Mouse (Mus musculus): ENCODE results near the gene Cars2.
"Not testable (repeated sequence)": the region's sequence is repeated elsewhere in the genome, so short reads cannot be mapped to it uniquely, and the experiment has no call there.

Cars2 gene

DNA sequence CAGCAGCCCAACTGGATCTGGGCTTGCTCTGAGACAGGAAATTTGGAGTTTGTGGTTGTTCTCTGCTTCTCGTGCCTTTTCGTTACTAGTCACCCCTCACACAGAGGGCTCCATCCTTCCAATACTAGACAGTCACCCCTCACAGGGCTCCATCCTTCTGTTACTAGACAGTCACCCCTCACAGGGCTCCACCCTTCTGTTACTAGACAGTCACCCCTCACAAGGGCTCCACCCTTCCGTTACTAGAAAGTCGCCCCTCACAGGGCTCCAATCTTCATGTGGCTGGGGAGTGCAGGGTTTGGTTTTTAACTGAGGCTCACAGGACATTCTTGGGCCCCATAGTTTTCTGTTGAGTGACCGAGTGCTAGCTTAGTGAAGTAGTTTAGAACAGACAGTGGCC is 37.3 kb downstream of the Cars2 start:
- no peak for DNase-seq (ENCODE audit: low read depth in 2 of 2, low spot score in 2 of 2)

DNA sequence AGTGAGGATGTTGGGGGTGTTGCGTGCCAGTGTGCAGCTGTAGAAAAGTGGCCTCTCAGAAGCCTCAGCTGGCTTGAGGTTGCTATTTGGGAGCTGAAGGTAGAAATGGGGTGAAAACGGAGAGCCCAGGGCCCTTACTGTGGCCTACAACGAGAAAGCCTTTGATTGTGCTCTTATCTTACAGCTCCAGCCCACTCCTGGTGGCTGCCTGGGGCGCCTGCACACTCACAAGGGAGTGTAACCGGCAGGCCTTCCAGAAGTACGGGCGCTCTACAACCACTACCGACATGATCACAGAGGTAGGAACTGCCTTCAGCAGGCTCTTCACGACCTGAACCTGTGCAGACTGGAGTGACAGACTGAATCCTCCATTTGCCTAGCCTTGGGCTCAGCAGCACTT is 37.9 kb downstream of the Cars2 start:
- no peak for DNase-seq (ENCODE audit: low read depth in 2 of 2, low spot score in 2 of 2)

DNA sequence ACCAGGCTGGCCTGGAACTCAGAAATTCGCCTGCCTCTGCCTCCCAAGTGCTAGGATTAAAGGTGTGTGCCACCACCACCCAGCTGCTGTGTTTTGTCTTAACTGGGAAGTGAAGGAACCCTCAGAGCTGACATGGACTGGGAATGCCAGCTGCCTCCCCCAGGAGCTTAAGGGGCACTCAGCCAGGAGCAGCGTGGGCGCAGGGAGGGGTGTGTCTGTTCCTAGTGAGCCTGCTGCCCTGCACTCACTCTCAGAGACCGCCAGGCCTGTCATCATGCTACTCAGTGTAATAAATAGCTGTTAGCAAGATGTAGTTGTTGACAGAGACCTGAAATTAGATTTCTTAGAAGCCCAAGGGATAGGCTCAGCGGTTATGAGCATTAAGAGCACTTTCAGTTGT is 39.6 kb downstream of the Cars2 start:
- DNase-seq (ENCODE audit: low read depth in 2 of 2, low spot score in 2 of 2), result no peak

DNA sequence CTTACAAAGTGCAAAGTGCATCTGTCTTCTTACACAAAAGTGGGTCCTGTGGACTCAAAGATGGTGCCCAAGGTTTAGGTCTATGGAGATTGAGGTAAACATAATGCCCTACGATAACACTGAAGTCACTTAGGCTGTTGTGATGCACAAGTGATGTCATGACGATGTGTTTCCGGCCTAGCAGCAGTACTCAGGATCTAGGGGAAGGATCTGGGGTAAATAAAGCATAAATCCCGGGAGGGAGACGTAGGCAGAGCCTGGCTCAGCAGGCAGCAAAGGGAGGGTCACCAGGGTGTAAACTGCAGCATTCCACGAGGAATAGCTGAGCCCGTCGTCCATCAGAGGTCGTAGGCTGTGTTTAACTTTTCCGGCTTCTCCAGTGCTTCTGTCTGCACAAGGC is 41.7 kb downstream of the Cars2 start:
- no peak for DNase-seq (ENCODE audit: low read depth in 2 of 2, low spot score in 2 of 2)

DNA sequence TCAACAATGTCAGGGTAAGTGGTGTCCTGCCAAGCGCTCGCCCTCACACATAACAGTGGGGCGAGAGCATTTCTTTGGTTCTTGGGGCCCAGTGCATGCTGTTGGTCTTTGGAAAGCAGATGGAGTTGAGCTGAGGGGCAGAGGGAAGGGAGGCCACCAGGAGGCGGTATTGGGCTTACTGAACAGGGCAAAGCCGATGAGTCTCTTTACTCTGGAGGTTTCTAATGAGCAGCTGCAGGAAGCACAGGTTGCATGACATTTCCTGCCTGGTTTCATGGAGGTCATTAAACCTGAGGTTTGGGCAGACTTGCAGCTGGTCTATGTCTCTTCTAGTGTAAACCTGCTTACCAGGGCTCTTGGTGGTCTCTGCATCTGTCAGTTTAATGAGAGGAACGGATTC is 43.8 kb downstream of the Cars2 start:
- DNase-seq (ENCODE audit: low read depth in 2 of 2, low spot score in 2 of 2), result peak; percentile 22 to 56

DNA sequence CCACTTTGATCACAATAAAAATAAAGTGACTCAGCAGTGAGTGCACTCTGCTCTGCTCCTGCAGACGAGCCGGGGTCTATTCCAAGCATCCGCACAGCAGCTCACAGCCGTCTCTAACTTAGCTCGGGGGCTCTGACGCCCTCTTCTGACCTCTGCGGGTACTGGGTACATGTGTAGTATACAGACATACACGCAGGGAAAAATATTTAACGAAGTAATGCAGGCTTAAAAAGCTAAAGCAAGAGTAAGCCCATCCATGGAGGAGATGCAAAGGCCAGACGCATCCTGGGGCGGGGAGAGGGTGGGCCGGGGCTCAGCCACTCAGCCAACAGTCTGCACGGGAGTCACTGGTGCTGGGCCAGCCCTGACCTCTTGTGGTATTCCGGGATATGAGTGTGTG is 44.5 kb downstream of the Cars2 start:
- no peak for DNase-seq (ENCODE audit: low read depth in 2 of 2, low spot score in 2 of 2)

DNA sequence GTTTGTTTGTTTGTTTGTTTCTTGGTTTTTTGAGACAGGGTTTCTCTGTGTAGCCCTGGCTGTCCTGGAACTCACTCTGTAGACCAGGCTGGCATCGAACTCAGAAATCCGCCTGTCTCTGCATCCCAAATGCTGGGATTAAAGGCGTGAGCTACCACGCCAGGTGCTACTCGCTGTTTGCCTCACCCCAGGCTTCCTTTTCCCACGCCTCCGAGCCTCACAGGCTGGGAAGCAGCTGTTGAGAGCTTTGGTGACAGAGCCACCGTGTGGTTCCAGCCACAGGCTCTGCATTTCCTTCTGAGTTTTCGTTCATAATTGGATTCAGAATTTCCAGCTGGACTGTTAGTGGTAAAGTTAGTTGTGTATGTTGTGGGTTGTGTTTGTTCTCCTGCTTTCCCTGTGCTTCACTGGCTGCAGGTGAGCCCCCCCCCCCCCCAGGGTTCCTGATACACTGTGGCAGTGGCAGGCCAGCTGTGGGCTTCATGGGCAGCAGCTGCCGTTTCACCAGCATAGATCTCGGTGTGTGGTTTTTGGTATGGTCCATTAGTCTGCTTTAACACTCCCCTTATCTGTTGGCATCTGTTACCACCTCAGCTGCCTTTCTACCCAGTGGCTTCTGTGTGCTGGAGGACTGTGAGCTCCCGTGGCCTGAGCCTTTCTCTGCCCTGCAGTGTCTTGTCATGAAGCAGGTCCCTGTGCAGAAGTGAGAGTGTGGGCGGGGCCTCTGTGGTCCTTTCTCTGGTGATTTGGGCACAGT is 46.9 kb downstream of the Cars2 start:
- no peak for DNase-seq (ENCODE audit: low read depth in 2 of 2, low spot score in 2 of 2)

DNA sequence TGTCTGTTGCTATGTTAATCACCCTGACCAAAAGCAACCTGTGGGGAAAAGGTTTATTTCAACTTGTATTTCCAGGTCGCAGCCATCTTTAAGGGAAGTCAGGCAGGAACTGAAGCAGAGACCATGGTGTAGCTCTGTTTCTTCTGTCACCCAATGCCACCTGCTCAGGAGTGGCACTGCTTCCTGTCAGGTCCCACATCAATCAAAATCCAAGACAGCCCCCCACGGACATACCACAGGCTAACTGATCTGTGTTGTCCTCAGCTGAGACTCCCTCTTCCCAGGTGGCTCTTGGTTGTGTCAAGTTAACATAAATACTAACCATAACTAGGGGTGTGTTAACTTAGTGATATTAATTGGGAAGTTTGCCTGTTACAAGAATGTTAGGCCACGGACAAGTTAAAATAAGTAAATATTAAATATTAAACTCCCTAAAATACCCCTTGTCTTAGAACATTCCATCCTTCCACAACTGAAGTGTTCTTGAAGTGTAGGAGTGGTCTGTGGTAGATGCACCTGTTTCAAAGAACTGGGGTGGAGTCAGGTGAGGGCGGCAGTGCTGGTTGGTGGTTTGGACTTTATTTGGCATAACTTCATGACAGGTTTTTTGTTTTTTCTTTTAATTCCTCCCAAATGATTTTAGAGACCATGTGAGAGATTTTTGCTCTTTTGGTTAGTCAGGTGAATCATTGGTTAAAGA is 51.6 kb downstream of the Cars2 start:
- no peak for DNase-seq (ENCODE audit: low read depth in 2 of 2, low spot score in 2 of 2)

DNA sequence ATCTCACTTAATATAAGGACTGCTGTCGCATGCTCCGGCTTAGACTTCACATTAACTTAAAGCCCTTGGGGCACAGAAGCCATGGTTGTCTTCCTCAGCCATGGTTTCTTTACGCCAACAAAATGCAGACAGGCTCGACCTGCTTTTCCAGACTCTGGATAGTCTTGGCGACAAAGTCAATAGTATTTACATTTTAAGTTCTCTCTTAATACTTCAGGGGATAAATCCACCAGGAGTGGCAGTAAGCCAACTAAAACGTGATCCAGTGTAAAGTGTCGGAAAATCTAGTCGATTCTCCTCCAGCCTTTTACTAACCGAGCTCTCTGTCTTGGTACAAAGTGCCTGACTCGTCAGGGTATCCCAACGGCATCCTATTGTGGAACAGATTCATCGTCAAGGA is 52.3 kb downstream of the Cars2 start:
- no peak for DNase-seq (ENCODE audit: low read depth in 2 of 2, low spot score in 2 of 2)

DNA sequence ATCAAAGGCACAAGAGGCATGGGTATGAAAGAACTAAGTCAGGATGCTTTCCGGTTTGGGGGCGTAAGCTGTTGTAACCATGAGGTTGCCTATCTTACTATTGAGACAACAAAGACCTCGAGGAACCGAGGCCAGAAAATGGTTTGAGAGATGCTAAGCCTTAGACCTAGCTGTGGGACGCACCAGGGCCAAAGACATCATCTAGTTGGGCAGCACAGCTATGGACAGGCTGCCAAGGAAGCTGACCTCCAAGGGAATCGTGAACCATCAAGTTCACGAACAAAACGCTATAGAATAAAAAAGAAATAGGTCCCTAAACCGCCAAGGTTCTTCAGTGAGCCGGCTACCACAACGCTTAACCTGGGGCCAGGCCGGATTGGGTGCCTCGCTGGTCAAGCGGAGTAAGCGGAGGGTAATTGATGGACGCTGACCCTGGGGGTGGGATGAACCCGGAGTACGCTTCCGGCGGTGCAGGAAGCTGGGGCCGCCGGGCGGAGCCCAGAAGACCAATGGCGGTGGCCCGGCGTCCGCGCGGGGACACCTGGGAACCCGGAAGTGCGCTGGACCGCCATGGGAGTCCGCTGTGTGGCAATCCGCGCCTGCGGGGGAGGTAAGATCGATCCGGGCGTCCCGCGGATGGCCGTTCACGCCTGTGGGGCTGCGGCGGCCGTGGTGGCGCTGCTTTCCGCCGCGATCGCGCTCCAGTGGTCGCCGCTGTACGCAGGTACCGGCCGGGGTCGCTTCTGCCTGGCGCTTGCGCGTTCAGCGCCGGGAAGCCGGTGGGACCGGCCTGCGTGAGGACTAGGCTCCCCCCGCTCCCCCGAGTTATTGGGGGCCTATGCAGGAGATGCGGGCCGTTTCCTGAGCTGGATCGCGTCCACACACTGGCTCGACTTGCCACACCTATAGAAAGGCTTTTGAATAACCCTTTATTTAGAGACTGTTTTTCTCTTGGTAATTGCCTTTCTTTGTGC is 53.3 kb downstream of the Cars2 start, which contains the start of gene Naxd:
TSS of gene Naxd (plus strand) at position 490 of the 974 bp plus-strand sequence.
- DNase-seq (ENCODE audit: low read depth in 2 of 2, low spot score in 2 of 2), result peak; percentile 67 to 68

DNA sequence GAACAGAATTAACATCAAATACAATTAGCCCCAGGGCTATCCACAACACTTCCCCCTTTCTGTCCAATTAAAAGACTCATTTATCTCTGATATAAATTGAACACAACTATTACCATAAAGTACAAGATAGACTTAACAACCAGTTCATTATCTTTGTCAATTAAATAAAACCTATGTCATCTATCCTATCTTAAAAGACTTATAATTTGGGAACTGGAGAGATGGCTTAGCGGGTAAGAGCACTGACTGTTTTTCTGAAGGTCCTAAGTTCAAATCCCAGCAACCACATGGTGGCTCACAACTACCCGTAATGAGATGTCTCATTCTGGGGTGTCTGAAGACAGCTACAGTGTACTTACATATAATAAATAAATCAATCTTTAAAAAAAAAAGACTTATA is 58.2 kb downstream of the Cars2 start:
- DNase-seq (ENCODE audit: low read depth in 2 of 2, low spot score in 2 of 2), result not testable (repeated sequence)

DNA sequence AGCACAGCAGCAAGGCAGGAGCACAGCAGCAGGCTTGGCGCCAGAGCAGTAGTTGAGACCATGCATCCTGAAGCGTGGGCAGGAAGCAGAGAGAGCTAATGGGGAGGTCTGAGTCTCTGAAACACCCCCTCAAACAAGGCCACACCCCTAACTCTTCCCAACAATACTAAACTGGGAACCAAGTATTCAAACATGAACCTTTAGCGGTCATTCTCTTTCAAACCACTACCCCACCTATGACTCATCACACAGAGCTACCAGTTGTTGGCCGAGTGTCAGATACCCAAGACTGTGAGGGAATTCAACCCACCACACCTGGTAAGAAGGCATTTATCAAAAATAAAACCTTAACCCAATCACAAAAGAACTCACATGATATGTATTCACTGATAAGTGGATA is 63.4 kb downstream of the Cars2 start:
- DNase-seq (ENCODE audit: low read depth in 2 of 2, low spot score in 2 of 2), result no peak

DNA sequence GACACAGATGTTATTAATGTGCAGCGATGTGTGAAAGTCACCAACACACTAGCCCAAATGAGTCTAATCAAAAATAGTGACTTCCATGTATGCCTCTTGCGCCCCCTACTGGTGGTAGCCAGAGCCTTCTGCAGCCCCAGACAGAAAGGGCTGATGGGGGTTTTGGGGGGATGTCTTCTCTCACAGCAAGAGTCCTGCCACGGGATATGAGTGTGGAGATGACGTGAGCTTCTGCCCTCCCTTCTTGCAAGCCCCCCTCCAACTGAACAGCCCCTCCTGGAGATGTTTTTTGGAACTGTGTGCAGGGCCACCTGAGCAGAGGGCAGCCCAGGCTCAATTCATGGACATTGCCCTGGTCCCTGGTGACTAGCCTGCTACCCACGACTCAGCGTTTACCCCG is 64.4 kb downstream of the Cars2 start:
- DNase-seq (ENCODE audit: low read depth in 2 of 2, low spot score in 2 of 2), result peak; percentile 69 to 75

DNA sequence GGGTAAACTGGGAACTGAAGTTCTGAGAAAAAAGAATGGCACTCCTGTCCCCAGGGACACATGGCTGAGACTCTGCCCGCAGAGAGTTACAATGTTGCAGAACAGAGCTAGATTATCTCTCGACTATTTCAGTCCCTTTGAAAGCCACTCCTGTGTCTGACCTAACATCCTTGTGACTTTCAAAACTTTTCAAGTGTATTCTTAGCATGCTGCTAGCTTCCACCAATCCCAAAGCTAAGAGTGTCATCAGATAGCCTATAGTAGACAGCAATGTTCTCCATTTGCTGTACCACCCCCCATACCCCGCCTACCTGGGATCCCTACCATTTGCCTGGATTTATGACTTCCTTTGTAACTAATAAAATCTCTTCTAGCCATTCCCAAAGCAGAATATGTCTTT is 68.0 kb downstream of the Cars2 start:
- DNase-seq (ENCODE audit: low read depth in 2 of 2, low spot score in 2 of 2), result no peak

DNA sequence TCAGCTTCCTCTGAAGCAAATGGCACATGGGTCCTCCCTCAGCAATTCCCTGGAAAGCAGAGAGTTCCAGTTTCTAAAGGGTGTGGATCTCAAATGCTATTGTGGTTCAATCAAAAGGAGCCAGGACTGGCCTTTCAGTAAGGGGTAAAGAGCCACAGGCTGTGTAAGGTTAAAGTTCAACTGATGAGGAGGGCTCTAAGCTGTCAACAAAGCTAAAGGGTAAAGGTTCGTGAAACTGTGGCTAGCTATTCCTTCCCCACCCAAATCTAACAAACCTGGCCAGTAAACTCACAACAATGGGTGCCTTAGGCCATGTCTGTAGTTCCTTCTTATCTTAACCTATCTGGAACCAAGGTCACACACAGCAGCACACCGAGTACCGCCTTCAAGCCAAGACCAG is 68.7 kb downstream of the Cars2 start:
- DNase-seq (ENCODE audit: low read depth in 2 of 2, low spot score in 2 of 2), result no peak

DNA sequence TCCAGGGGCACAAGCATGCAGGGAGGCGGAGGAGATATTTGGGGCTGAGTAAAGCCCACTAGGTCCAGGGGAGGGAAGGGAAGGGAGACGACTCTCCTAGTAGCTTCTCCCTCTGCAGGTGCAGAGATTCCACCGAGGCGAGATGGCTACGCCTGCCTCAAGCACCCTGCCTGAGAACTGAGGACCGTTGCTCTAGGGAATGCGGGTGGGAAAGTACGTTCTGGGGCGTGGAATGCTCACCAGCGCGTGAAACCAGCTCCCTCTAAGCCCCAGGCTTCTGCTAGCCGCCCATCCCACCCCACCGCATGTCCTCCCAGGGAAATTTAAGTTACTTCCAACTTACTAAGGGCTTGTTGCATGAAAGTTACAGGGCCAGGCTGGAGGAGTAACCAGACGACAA is 71.0 kb downstream of the Cars2 start:
- no peak for DNase-seq (ENCODE audit: low read depth in 2 of 2, low spot score in 2 of 2)

DNA sequence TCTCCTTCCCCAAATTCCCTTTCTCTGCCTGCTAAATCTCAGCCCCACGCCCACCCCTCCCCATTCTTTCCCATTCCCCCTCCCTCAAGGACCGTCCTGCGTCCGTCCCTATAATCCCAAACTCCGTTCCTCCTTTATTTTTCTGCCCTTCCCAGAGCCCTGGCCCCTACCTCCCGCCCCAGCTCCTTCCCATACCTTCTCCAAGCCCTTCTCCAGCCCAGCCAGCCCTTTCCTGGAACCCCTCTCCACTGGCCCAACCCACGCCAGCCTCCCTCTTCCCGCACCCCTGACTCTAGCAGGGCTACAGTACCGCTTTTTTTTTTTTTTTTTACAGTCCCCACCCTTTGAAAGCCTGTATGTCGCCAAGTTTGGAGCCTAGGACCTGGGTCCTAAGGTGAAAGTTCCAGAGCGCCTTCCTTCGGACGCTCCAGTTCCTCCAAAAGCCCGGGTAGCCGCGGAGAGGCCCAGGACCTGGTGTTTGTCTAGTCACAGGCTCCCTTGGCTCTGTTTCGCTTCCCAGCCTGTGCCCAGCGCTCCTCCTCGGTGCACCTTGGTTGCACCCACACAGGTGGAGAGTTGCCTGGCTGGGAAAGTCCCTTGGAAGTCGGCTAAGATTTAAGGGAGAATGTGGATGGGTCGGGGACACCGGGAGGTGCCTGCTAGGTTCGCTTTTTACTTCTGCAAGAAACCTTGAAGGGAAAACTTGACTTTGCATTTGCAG is 71.6 kb downstream of the Cars2 start:
- DNase-seq (ENCODE audit: low read depth in 2 of 2, low spot score in 2 of 2), result no peak

DNA sequence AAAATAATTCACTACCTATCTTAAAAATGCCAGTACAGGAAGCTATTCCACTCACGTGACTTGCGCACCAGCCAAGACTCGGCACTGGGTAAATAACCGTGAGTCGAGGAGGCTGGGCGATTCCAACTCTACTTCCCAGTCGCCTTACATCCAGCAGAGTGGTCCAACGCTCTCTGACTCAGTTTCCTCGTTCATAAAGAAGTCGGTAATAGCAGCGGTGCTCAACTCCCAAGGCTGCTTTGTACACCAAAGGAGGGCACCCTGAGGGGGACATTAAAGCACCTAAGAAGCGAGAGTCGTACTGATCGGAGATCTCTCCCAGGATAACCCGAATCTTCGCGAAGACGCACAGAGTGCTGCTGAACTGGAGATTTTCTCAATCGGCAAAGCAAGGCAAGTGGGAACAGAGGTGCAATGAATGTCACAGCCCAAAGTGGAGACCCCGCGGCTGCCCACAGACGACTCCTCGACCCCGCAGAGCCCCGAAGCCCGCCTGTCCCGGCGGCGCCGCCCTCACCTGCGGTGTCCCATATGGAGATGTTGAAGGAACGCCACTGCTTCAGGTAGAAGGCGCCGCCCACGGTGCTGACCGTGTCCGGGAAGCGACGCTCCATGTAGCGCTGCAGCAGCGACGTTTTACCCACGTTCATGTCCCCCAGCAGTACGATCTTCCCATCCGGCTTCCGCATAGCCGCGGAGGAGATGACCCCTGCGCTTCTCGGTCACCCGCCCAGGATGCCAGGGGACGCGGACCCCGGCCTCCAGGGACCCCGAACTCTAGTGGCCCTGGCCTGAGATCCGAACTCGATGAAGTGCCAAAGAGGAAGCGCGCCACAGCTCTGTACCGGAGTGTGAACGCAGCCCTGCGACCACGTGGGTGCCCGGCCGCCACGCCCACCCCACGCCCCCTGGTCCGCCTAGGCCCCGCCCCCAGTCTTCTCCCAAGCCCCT is 72.5 kb downstream of the Cars2 start, which contains the start of gene Rab20:
TSS of gene Rab20 (minus strand) at position 900 of the 951 bp plus-strand sequence.
- peak; percentile 19 to 31 for DNase-seq (ENCODE audit: low read depth in 2 of 2, low spot score in 2 of 2)

DNA sequence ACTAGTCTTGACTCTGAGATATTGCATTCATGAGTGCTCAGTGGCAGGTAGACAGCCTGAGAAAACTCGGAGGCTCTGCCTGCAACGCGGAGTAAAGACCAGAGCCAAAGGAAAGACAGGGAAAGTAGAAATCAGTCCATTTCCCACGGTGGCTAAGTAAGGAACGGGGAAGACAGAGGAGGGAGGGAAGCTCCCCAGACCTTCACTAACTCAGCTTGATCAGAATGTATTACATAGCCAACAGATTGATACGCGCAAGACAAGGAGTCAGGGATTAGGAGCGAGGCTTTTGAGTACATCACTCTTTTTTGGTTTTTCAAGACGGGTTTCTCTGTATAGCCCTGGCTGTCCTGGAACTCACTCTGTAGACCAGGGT is 73.4 kb downstream of the Cars2 start:
- DNase-seq (ENCODE audit: low read depth in 2 of 2, low spot score in 2 of 2), result no peak
